Mouse (Mus musculus) lung, embryonic 16.5 days (tissue): ENCODE data around the gene Gga2. TPM values are rescaled to one million over a fixed set of nuclear protein-coding genes. Genes with fewer than 3 reads are reported as not detected.

Experiments used
- ATAC-seq: fragments of 200-750 bp; cut with Nextera tagmentation; 2 replicates; pipeline ENCODE4 v1.8.0; 2017; ENCODE audit warnings: low read depth, mild to moderate bottlenecking, moderate library complexity
- H3K27ac ChIP-seq: fragments of 300-500 bp; sonication (generic); 2 replicates; pipeline ENCODE4 v1.5.1; 2014; ENCODE audit warnings: mild to moderate bottlenecking, control low read depth, low read length
- H3K27me3 ChIP-seq: fragments of 300-500 bp; sonication (generic); 2 replicates; pipeline ENCODE4 v1.6.1; 2014; ENCODE audit warnings: low read depth, low read length, mixed read lengths; ENCODE audit not compliant: control insufficient read depth, insufficient read depth
- H3K36me3 ChIP-seq: fragments of 300-500 bp; sonication (generic); 2 replicates; pipeline ENCODE4 v1.6.1; 2014; ENCODE audit warnings: low read length; ENCODE audit not compliant: control insufficient read depth, insufficient read depth
- H3K4me1 ChIP-seq: fragments of 300-500 bp; sonication (generic); replicated peaks from 2 replicates; pipeline ENCODE4 v1.6.1; 2014; ENCODE audit warnings: low read length, mixed read lengths; ENCODE audit not compliant: control insufficient read depth, insufficient read depth
- H3K4me2 ChIP-seq: fragments of 300-500 bp; sonication (generic); 2 replicates; pipeline ENCODE4 v1.6.1; 2014; ENCODE audit warnings: low read depth, low read length, control low read depth
- H3K4me3 ChIP-seq: fragments of 300-500 bp; sonication (generic); 2 replicates; pipeline ENCODE4 v1.5.1; 2014; ENCODE audit warnings: mild to moderate bottlenecking, low read length, control low read depth
- H3K9ac ChIP-seq: fragments of 300-500 bp; sonication (generic); 2 replicates; pipeline ENCODE4 v1.6.1; 2014; ENCODE audit warnings: low read length, control low read depth
- H3K9me3 ChIP-seq: fragments of 300-500 bp; sonication (generic); 2 replicates; pipeline ENCODE4 v1.6.1; 2016; ENCODE audit warnings: low read length; ENCODE audit not compliant: control insufficient read depth
- WGBS: fragments of 180-500 bp; shearing (Covaris S2); extraction: QIAGEN DNeasy Blood & Tissue Kit; methylation state at CpG from one replicate; pipeline ENCODE4 v1.1.7; 2014; 5-methylcytosine and 5-hydroxymethylcytosine counted together
- polyA plus RNA-seq: library from polyadenylated mRNA; unstranded; fragments of >200 nt; fragmentation: Nextera tagmentation; extraction: Ambion mirVana; gene quantifications from 2 replicates; pipeline ENCODE4 v1.2.1, GENCODE M21; 2015

Gga2 gene
- polyA plus RNA-seq, 1 experiment from 2014 or later = 67.3 TPM

DNA sequence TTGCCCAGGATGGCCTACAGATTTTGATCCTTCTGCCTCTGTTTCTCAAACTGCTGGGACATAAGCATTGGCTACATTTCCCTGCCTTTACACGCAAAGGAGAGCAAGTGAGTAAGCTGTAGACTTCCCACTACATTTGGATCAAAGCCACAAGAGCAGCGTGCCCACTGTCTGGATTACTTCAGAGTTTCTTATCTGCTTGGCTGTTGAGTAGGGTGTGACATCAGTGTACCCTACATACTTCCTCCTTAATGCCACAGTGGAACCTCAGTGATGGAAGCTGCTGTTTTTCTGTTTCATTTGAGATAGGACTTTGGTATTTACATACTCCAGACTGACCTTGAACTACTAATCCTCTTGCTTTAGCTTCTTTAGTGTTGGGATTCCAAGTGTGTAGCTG, 25.8 kb upstream of the Gga2 start:
- Histone ChIP-seq H3K4me1 (no peaks in the 10 kb centered on the region), H3K36me3 (peaks cover 12% of the 10 kb centered on the region), H3K4me2 (no peak overlapping the region), H3K9ac (no peak overlapping the region), H3K4me3 (no peak overlapping the region), H3K9me3 (no peaks in the 10 kb centered on the region), H3K27ac (no peak overlapping the region), H3K27me3 (no peaks in the 10 kb centered on the region)
- ATAC-seq = no peak
- 72% methylated on average over 2 of the region's 2 CpGs for WGBS

DNA sequence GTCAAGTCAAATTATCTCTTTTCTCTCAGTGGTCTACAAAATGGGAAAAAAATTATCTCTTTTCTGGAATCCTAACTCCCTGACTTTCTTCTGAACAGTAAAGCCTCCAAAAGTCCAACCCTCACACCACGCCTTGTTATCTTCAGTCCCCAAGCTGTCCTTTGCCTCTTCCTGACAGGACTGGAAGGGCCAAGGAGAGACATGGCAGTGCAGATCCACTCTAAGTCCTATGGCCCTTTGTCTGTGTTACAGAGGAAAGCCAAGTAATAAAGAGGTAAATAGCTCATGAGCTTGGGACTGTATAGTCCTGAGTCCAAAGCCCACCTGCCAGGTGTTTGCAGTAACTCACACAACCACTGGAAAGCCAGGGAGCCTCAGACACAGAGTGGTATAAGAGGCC, 24.7 kb upstream of the Gga2 start:
- Histone ChIP-seq H3K4me3 (no peak overlapping the region), H3K9me3 (no peaks in the 10 kb centered on the region), H3K27me3 (no peaks in the 10 kb centered on the region), H3K36me3 (peaks cover 9% of the 10 kb centered on the region), H3K27ac (peak overlapping the region; percentile 68; the same call in 1 of the 2 replicates), H3K4me2 (no peak overlapping the region), H3K9ac (no peak overlapping the region), H3K4me1 (no peaks in the 10 kb centered on the region)
- 74% methylated on average over 1 of the region's 1 CpGs for WGBS
- peak; percentile 37; the same call in 1 of the 2 replicates for ATAC-seq

DNA sequence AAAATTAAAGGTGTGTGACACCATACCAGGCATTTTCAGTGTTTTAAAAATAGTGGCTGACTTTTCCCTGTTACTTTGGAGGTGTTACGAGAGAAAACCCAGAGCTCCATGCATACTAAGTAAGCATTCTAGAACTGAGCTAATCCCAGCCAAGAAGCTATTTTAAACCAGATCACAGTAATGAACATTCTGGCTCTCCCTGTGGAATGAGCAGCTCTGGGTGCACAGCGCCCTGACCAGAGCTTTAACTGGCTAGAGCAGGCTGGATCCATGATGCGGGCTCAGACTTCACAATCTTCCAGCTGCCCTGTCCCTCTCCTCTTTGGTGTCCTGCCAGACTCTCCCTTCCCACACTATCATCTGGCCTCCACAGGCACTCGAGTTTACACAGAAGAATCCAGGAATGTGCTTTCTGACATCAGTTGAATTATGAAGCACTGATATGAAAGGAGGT, 24.2 kb upstream of the Gga2 start:
- H3K9ac ChIP-seq = no peak overlapping the region
- no peaks in the 10 kb centered on the region for H3K9me3 ChIP-seq
- H3K4me1 ChIP-seq = no peaks in the 10 kb centered on the region
- ATAC-seq = peak; percentile 90
- H3K36me3 ChIP-seq = peaks cover 9% of the 10 kb centered on the region
- H3K4me2 ChIP-seq = no peak overlapping the region
- no peak overlapping the region for H3K4me3 ChIP-seq
- H3K27ac ChIP-seq = peak overlapping the region; percentile 68
- WGBS = 59% methylated on average over 4 of the region's 4 CpGs
- no peaks in the 10 kb centered on the region for H3K27me3 ChIP-seq

DNA sequence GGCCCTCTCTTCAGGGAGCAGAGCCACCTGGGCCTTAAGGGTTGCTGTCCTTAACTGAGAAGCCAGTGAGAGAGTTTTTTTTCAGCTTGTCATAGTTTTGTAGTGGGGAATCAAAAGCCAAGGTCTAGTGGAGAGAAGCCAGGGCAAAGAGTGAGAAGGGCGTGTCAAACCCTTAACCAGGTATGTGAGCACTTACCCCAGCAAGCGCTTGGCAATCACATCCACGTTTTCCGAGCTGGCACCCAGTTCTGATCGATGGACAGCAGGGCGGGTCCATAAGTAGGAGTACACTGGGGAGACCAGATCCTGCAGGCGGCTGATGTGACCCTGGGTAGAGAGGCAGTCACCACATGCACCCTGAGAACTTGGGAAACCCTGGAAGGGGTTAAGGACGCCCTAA, 23.1 kb upstream of the Gga2 start:
- 0 out of 2 replicates have a peak, but pooled peaks have one; percentile 11 for ATAC-seq
- H3K27me3 ChIP-seq = no peaks in the 10 kb centered on the region
- H3K36me3 ChIP-seq = peaks cover 12% of the 10 kb centered on the region
- no peaks in the 10 kb centered on the region for H3K4me1 ChIP-seq
- H3K4me2 ChIP-seq = no peak overlapping the region
- 74% methylated on average over 8 of the region's 8 CpGs for WGBS
- no peak overlapping the region; the same call in 1 of the 2 replicates for H3K27ac ChIP-seq
- H3K4me3 ChIP-seq = no peak overlapping the region
- no peak overlapping the region for H3K9ac ChIP-seq
- H3K9me3 ChIP-seq = no peaks in the 10 kb centered on the region

DNA sequence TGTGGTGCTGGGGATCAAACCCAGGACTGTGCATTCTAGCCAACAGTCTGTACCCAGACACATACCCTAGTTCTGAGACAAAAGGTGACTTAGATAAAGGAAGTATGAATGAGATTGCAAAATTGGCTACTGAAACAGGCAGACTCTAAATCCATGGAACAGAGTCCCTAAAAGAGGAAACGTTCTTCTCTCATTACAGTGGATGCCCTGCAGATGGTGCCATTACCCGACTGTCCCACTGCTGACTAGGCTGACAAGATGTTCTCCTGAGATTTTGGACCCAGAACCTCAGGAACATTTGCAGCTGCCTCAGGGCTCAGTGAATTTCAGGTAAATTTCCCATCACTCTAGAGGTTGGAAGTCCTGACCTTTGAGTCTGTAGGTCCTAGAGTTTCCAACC, 13.3 kb upstream of the Gga2 start:
- no peaks in the 10 kb centered on the region for H3K27me3 ChIP-seq
- H3K4me2 ChIP-seq = no peak overlapping the region
- no peaks in the 10 kb centered on the region for H3K9me3 ChIP-seq
- no peak overlapping the region for H3K4me3 ChIP-seq
- ATAC-seq = no peak
- no peak overlapping the region for H3K9ac ChIP-seq
- no peak overlapping the region for H3K27ac ChIP-seq
- 30% methylated on average over 2 of the region's 2 CpGs for WGBS
- peaks cover under 1% of the 10 kb centered on the region; the same call in 1 of the 2 replicates for H3K36me3 ChIP-seq
- H3K4me1 ChIP-seq = no peaks in the 10 kb centered on the region

DNA sequence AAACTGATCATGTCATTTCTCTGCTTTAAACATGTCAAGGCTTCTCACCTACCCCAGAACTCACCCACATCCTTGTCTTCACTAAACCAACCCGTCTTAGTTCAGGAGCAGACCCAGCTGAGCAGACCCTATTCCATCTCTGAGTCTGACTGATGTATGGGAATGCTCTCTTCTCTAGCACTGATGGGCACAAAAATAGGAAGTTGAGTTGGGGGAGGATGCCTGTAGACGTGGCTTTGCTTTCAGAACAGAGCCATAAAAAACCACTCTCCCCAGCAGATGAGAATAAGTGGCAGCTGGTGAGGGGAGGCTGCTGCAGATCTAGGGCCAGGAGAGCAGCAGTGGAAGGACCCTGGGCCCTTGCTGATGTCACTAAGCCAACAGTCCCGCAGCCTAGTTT, 12.3 kb upstream of the Gga2 start:
- Histone ChIP-seq H3K4me3 (no peak overlapping the region), H3K4me1 (no peaks in the 10 kb centered on the region)
- 60% methylated on average over 3 of the region's 3 CpGs for WGBS

DNA sequence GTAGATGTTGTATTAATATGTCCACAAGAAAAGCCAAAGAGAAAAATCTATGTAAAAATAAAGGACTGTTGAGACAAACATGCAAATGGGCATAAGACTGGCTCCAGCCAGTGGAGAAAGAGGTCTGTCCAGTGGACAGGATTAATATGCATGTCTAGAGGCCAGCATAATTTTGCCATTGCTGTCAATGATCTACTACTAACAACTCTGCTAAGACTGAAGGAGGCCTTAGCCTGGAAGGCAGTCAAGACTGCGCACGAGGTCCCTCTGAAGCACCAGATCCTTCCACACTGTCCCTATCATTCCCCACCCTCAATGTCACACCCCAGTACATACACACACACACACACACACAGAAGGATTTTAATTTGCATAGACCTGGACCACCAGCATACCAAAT, 1.1 kb upstream of the Gga2 start:
- Histone ChIP-seq H3K9ac (no peak overlapping the region), H3K4me2 (no peak overlapping the region), H3K9me3 (no peaks in the 10 kb centered on the region), H3K27ac (no peak overlapping the region), H3K4me1 (peaks cover 16% of the 10 kb centered on the region), H3K36me3 (no peaks in the 10 kb centered on the region), H3K4me3 (no peak overlapping the region), H3K27me3 (no peaks in the 10 kb centered on the region)
- WGBS = 88% methylated on average over 2 of the region's 2 CpGs
- ATAC-seq = no peak

More for the DNA sequence above, 12.3 kb upstream of the Gga2 start:
- Histone ChIP-seq H3K4me2 (no peak overlapping the region), H3K36me3 (no peaks in the 10 kb centered on the region), H3K27me3 (no peaks in the 10 kb centered on the region), H3K9me3 (no peaks in the 10 kb centered on the region), H3K27ac (no peak overlapping the region), H3K9ac (no peak overlapping the region)
- ATAC-seq = no peak

DNA sequence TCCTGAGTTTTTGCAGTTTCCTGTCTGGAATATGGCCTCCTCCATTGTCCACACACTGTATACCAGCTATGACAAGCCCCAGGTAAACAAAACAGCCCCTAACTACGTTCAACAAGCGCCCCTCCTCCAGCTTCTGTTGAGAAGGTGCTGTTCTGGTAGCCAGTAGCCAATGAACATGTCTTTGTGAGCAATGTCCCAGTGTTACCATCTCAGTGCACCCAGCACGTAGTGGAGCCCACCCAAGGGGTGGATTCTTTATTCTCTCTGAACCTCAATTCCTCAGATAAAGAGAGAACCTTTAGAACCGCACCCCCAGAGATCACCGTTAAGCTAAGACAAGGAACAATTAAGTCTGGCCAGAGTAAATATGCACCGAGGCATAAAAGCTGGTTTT, 752 bp downstream of the Gga2 start:
- H3K36me3 ChIP-seq = no peaks in the 10 kb centered on the region
- H3K4me2 ChIP-seq = peak overlapping the region; percentile 76
- H3K9me3 ChIP-seq = no peaks in the 10 kb centered on the region
- peak; percentile 18 for ATAC-seq
- H3K4me1 ChIP-seq = peaks cover 20% of the 10 kb centered on the region
- peak overlapping the region; percentile 63 for H3K4me3 ChIP-seq
- H3K27ac ChIP-seq = peak overlapping the region; percentile 68
- 2% methylated on average over 6 of the region's 6 CpGs for WGBS
- H3K27me3 ChIP-seq = no peaks in the 10 kb centered on the region
- peak overlapping the region; percentile 70 for H3K9ac ChIP-seq

DNA sequence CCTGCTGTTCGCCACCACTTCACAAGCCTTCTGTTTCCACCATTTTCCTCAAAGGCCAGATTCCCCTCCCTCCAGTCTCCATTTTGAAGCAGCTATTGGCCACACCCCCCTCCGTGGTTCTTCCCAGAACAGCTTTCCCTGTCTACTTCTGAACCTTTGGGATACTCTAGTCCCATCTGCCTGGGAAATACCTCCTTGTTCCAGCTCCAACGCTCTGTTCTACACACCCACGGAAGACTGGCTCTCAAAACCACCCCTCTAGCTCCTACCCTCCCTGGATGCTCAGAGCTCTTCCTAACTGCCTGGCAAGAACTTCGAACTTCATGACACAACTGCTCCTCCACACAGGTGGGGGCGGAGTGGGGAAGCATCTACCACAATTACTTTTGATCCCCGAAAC, 2.0 kb downstream of the Gga2 start:
- Histone ChIP-seq H3K9me3 (no peaks in the 10 kb centered on the region), H3K4me1 (peaks cover 21% of the 10 kb centered on the region), H3K9ac (no peak overlapping the region), H3K27me3 (no peaks in the 10 kb centered on the region), H3K4me3 (no peak overlapping the region), H3K27ac (no peak overlapping the region), H3K4me2 (peak overlapping the region; percentile 21), H3K36me3 (no peaks in the 10 kb centered on the region)
- whole genome bisulfite sequencing = 80% methylated on average over 7 of the region's 7 CpGs
- ATAC-seq = no peak

DNA sequence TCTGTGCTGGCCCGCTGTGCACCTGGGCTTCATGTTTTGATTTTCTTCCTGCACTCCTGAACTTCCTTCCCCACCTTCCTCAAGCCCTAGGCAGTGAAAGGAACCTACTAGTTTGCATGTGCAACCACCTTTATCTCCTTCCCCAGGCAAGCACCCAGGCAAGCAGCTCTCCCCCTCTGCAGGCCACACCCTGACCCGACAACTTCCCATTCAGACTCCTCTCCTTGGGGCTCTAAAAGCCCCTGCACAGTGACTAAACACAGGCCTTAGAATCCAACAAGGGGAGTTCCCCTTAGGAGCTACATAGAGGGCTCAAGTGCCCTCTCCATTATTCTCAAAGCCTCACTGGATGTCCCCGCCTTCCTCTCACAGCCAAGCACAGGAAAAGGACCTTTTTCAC, 2.8 kb downstream of the Gga2 start:
- no peaks in the 10 kb centered on the region for H3K9me3 ChIP-seq
- H3K4me1 ChIP-seq = peaks cover 21% of the 10 kb centered on the region
- H3K27me3 ChIP-seq = no peaks in the 10 kb centered on the region
- WGBS = 46% methylated on average over 3 of the region's 3 CpGs
- H3K4me2 ChIP-seq = no peak overlapping the region
- H3K9ac ChIP-seq = no peak overlapping the region
- H3K36me3 ChIP-seq = no peaks in the 10 kb centered on the region
- peak overlapping the region; percentile 40 for H3K27ac ChIP-seq
- H3K4me3 ChIP-seq = no peak overlapping the region
- ATAC-seq = peak; percentile 31
